In the genomic region with DNA sequence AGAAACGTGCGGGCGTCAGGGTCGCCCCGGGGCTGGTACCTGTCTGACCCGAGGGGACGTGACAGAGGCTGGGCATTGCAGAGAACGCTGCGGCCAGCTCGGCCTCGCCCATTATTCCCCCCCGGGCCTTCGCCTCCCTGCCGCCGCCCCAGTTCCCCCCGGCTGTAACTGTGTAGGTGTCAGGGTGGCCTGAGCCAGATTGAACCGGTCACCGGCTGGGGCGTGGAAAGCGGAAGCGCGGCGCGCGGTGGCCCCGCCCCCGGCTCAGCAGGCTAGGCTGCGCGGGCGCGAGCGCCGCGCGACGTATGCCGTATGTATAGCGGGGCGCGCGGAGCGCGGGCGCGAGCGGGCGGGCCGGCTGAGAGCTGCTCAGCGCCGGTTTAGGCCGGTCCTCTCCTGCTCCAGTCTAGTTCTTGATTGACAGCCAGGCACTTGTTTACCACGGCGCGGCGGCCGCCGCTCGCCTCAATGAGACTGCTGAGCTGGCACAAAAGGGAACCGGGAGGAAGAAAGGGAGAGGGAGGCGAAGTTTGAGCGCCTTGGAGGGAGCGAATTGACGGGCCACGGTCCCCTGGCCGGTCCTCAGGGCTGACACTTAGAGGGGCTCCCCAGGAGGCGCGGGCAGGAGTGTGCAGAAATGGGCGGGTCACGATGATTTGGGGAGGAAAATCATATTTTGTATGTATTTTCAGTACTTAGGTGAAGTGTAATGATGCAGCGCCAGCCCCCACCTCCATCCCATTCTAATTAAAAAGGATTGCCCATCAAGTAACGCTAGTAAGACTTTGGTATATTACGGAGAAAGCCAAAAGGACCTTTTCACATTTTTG, we compare ENCODE assay signal across 8 mouse cellular contexts. TPM values are rescaled to one million over a fixed set of nuclear protein-coding genes. Genes with fewer than 3 reads are reported as not detected.
DNase-seq lines count a peak whose midpoint lies in the region.

No protein-coding gene starts in this region.

- H3K27me3 ChIP-seq in megakaryocyte, embryonic 14.5 days (replicated peaks), result no peaks in the 10 kb centered on the region

- peak; percentile 93 to 97 for DNase-seq in adrenal gland, adult (ENCODE audit: inconsistent age in 2 of 2, low spot score in 1 of 2)
- peak; percentile 93 for DNase-seq in embryo, embryonic 10 days (ENCODE audit: low spot score)
- DNase-seq in gastrocnemius, postnatal 10 days, result peak; percentile 86
- peak; percentile 97 for DNase-seq in induced T-regulatory cell, adult 2 months (ENCODE audit: low read depth)
- peak; percentile 87 to 93 for DNase-seq in left cerebral cortex, adult 9 months (ENCODE audit: low spot score in 2 of 2)
- peak; percentile 87 to 94 for DNase-seq in right cerebral cortex, adult 2 months (ENCODE audit: low spot score in 2 of 2)
- peak; percentile 63 for DNase-seq in urinary bladder, postnatal 10 days (ENCODE audit: low spot score)

- peaks cover 44% of the 10 kb centered on the region for H3K36me3 ChIP-seq in megakaryocyte, embryonic 14.5 days (replicated peaks; ENCODE audit: low read length)

- H3K9me3 ChIP-seq in megakaryocyte, embryonic 14.5 days, result no peaks in the 10 kb centered on the region

- H3K4me1 ChIP-seq in megakaryocyte, embryonic 14.5 days, result peaks cover 11% of the 10 kb centered on the region; the same call in 1 of the 2 replicates

- peak overlapping the region; percentile 92 for H3K4me3 ChIP-seq in megakaryocyte, embryonic 14.5 days (replicated peaks)

RNA-seq across cellular contexts. Expression of a gene that starts 2.9 kb away (rescaled TPM):
- 10 to 100 TPM; 39.3 to 63.3 TPM for total RNA-seq in gastrocnemius, postnatal 10 days (2021)
- polyA plus RNA-seq in megakaryocyte, embryonic 14.5 days (2012; ENCODE audit: insufficient read depth, low replicate concordance), result 5.3 TPM in 1 of 2 replicates, not detected in the other

Comparison
In these comparisons a context has a peak if more than half of its experiments do, and no peak if none do; other contexts are left out.
1. Peak in every context shown above with its lines: DNase-seq and H3K4me3 ChIP-seq.